Mouse (Mus musculus) NIH3T3 (cell line): ENCODE measurements around the gene Ciita.
A peak's percentile ranks its signal among the peaks of the same experiment; 100 is the strongest.

Experiments used
- DNase-seq: peaks from one replicate; pipeline ENCODE4 v3.0.0-alpha.2; 2012; ENCODE audit warnings: low read depth

Ciita gene

GRCm38 (mm10) chr16:10479857-10480256 lies at the start of gene Ciita:
Gene Ciita (plus strand): TSS chr16:10480059.
- DNase-seq: no peak

GRCm38 (mm10) chr16:10431911-10432310 lies 47.9 kb upstream of the Ciita start:
- no peak for DNase-seq

GRCm38 (mm10) chr16:10432387-10432786 lies 47.5 kb upstream of the Ciita start:
- no peak for DNase-seq

- no peak for DNase-seq
Observed at GRCm38 (mm10) chr16:10433344-10433743, 46.5 kb upstream of the Ciita start.

GRCm38 (mm10) chr16:10436166-10436565 lies 43.7 kb upstream of the Ciita start:
- DNase-seq: no peak

- DNase-seq: no peak
Observed at GRCm38 (mm10) chr16:10438055-10438454, 41.8 kb upstream of the Ciita start.

- DNase-seq: no peak
Observed at GRCm38 (mm10) chr16:10441328-10441727, 38.5 kb upstream of the Ciita start.

- no peak for DNase-seq
Observed at GRCm38 (mm10) chr16:10441761-10442160, 38.1 kb upstream of the Ciita start.

GRCm38 (mm10) chr16:10443723-10444122 lies 36.1 kb upstream of the Ciita start:
- DNase-seq: peak; percentile 74

- DNase-seq: peak; percentile 62
Observed at GRCm38 (mm10) chr16:10446573-10447263, 33.1 kb upstream of the Ciita start.

- DNase-seq: peak; percentile 95
Observed at GRCm38 (mm10) chr16:10447264-10447594, 32.6 kb upstream of the Ciita start, which contains the start of gene Tvp23a. Gene Tvp23a (minus strand): TSS chr16:10447362.

GRCm38 (mm10) chr16:10447781-10448180 lies 32.1 kb upstream of the Ciita start:
- DNase-seq: no peak

GRCm38 (mm10) chr16:10448931-10449330 lies 30.9 kb upstream of the Ciita start:
- DNase-seq: no peak

GRCm38 (mm10) chr16:10451906-10452305 lies 28.0 kb upstream of the Ciita start:
- DNase-seq: no peak

- peak; percentile 87 for DNase-seq
Observed at GRCm38 (mm10) chr16:10452445-10452896, 27.4 kb upstream of the Ciita start.

- no peak for DNase-seq
Observed at GRCm38 (mm10) chr16:10453872-10454582, 25.8 kb upstream of the Ciita start.

GRCm38 (mm10) chr16:10454583-10454974 lies 25.3 kb upstream of the Ciita start:
- DNase-seq: no peak

- DNase-seq: no peak
Observed at GRCm38 (mm10) chr16:10460188-10460587, 19.7 kb upstream of the Ciita start.

- no peak for DNase-seq
Observed at GRCm38 (mm10) chr16:10461178-10461577, 18.7 kb upstream of the Ciita start.

- peak; percentile 53 for DNase-seq
Observed at GRCm38 (mm10) chr16:10465011-10465681, 14.7 kb upstream of the Ciita start.

GRCm38 (mm10) chr16:10467391-10468107 lies 12.3 kb upstream of the Ciita start:
- DNase-seq: peak; percentile 24

- DNase-seq: no peak
Observed at GRCm38 (mm10) chr16:10468201-10468600, 11.7 kb upstream of the Ciita start.
